Mouse (Mus musculus) C2C12 (cell line): ENCODE results near the gene Msmo1. TPM values are rescaled to one million over a fixed set of nuclear protein-coding genes. Genes with fewer than 3 reads are reported as not detected.

Experiments used
- H3K27me3 ChIP-seq: one replicate; pipeline ENCODE4 v1.6.1; 2011; ENCODE audit not compliant: control insufficient read depth, insufficient read depth, insufficient read length
- H3K36me3 ChIP-seq: one replicate; pipeline ENCODE4 v1.6.1; 2011; ENCODE audit not compliant: control insufficient read depth, insufficient read depth
- H3K4me3 ChIP-seq: one replicate; pipeline ENCODE4 v1.5.1; 2011; ENCODE audit warnings: mild to moderate bottlenecking, control low read depth; ENCODE audit not compliant: poor library complexity, insufficient read depth, severe bottlenecking
- H3K79me2 ChIP-seq: one replicate; pipeline ENCODE4 v1.6.1; 2011; ENCODE audit not compliant: control insufficient read depth, insufficient read depth
- H3K79me3 ChIP-seq: one replicate; pipeline ENCODE4 v1.6.1; 2011; ENCODE audit warnings: low read depth, control low read depth
- H3ac ChIP-seq: one replicate; pipeline ENCODE3; 2011; ENCODE audit warnings: low read depth; ENCODE audit not compliant: control insufficient read depth, insufficient read length
- CEBPB ChIP-seq: IDR thresholded peaks from one replicate; pipeline ENCODE4 v1.6.1; 2011; ENCODE audit warnings: low read depth, mild to moderate bottlenecking, control low read depth, moderate library complexity
- CTCF ChIP-seq: IDR thresholded peaks from one replicate; pipeline ENCODE4 v1.5.1; 2011; ENCODE audit not compliant: control insufficient read depth, insufficient read depth, insufficient read length
- FOSL1 ChIP-seq: IDR thresholded peaks from one replicate; pipeline ENCODE4 v1.8.0; 2011; ENCODE audit warnings: mild to moderate bottlenecking, low read length; ENCODE audit not compliant: poor library complexity, insufficient read depth, severe bottlenecking
- MAX ChIP-seq: IDR thresholded peaks from one replicate; pipeline ENCODE4 v1.6.1; 2011; ENCODE audit warnings: mild to moderate bottlenecking, control low read depth
- MYOD1 ChIP-seq: IDR thresholded peaks from one replicate; pipeline ENCODE4 v1.6.1; 2011; ENCODE audit warnings: low read depth; ENCODE audit not compliant: control insufficient read depth, insufficient read length
- MYOG ChIP-seq: IDR thresholded peaks from one replicate; pipeline ENCODE4 v1.6.1; 2011; ENCODE audit not compliant: control insufficient read depth, insufficient read length; ENCODE audit errors: extremely low read depth
- USF1 ChIP-seq: IDR thresholded peaks from one replicate; pipeline ENCODE4 v1.6.1; 2011; ENCODE audit warnings: low read depth, mild to moderate bottlenecking, control low read depth, moderate library complexity
- polyA plus RNA-seq: library from polyadenylated mRNA; unstranded; fragments of >200 nt; fragmentation: generic; extraction: Trizol; gene quantifications from one replicate; pipeline ENCODE4 v1.2.1, GENCODE M21; 2012; ENCODE audit warnings: missing spikeins

The Msmo1 gene
- polyA plus RNA-seq, 1 experiment = 44.7 TPM

GRCm38 (mm10) chr8:64757956-64758355 is 24.4 kb upstream of the Msmo1 start:
- TF ChIP-seq CEBPB (no peak), FOSL1 (no peak), USF1 (no peak), MYOD1 (no peak), MYOG (no peak), CTCF (no peak), MAX (no peak)
- H3K4me3 ChIP-seq = no peak overlapping the region
- no peak overlapping the region for H3ac ChIP-seq
- no peaks in the 10 kb centered on the region for H3K79me3 ChIP-seq
- peaks cover 20% of the 10 kb centered on the region for H3K36me3 ChIP-seq
- no peaks in the 10 kb centered on the region for H3K27me3 ChIP-seq
- no peaks in the 10 kb centered on the region for H3K79me2 ChIP-seq

- H3K36me3 ChIP-seq = peaks cover 12% of the 10 kb centered on the region
- TF ChIP-seq CEBPB (no peak), MYOG (no peak), USF1 (no peak), CTCF (no peak), MAX (no peak), FOSL1 (no peak)
- H3K79me3 ChIP-seq = no peaks in the 10 kb centered on the region
- H3K4me3 ChIP-seq = no peak overlapping the region
- no peaks in the 10 kb centered on the region for H3K79me2 ChIP-seq
- H3ac ChIP-seq = no peak overlapping the region
- no peaks in the 10 kb centered on the region for H3K27me3 ChIP-seq
Observed at GRCm38 (mm10) chr8:64746215-64747058, 12.8 kb upstream of the Msmo1 start.

GRCm38 (mm10) chr8:64740547-64741211 is 7.1 kb upstream of the Msmo1 start:
- Histone ChIP-seq H3K79me2 (no peaks in the 10 kb centered on the region), H3K36me3 (peaks cover 13% of the 10 kb centered on the region), H3K4me3 (no peak overlapping the region), H3ac (no peak overlapping the region), H3K79me3 (no peaks in the 10 kb centered on the region), H3K27me3 (no peaks in the 10 kb centered on the region)
- TF ChIP-seq MYOD1 = no peak
- no peak for TF ChIP-seq MAX
- no peak for TF ChIP-seq FOSL1
- no peak for TF ChIP-seq CEBPB
- no peak for TF ChIP-seq MYOG

GRCm38 (mm10) chr8:64738916-64739315 is 5.3 kb upstream of the Msmo1 start:
- H3K79me3 ChIP-seq = no peaks in the 10 kb centered on the region
- H3K4me3 ChIP-seq = no peak overlapping the region
- no peak for TF ChIP-seq MYOD1
- TF ChIP-seq MYOG = no peak
- no peak for TF ChIP-seq FOSL1
- no peak for TF ChIP-seq USF1
- no peak for TF ChIP-seq CTCF
- TF ChIP-seq CEBPB = no peak
- no peak for TF ChIP-seq MAX
- no peak overlapping the region for H3ac ChIP-seq
- H3K27me3 ChIP-seq = no peaks in the 10 kb centered on the region
- H3K79me2 ChIP-seq = no peaks in the 10 kb centered on the region
- peaks cover 10% of the 10 kb centered on the region for H3K36me3 ChIP-seq

GRCm38 (mm10) chr8:64736767-64737323 is 3.3 kb upstream of the Msmo1 start:
- TF ChIP-seq MYOG = no peak
- no peak for TF ChIP-seq USF1
- TF ChIP-seq CEBPB = no peak
- no peak for TF ChIP-seq MYOD1
- TF ChIP-seq CTCF = no peak
- TF ChIP-seq MAX = no peak
- no peak for TF ChIP-seq FOSL1
- peaks cover 12% of the 10 kb centered on the region for H3K79me3 ChIP-seq
- no peaks in the 10 kb centered on the region for H3K27me3 ChIP-seq
- H3ac ChIP-seq = no peak overlapping the region
- peaks cover 15% of the 10 kb centered on the region for H3K79me2 ChIP-seq
- H3K4me3 ChIP-seq = no peak overlapping the region
- peaks cover 10% of the 10 kb centered on the region for H3K36me3 ChIP-seq

- peaks cover 12% of the 10 kb centered on the region for H3K36me3 ChIP-seq
- H3K79me2 ChIP-seq = peaks cover 32% of the 10 kb centered on the region
- TF ChIP-seq MAX (no peak), MYOG (no peak), FOSL1 (no peak), MYOD1 (no peak), USF1 (no peak), CEBPB (no peak), CTCF (no peak)
- H3ac ChIP-seq = no peak overlapping the region
- no peaks in the 10 kb centered on the region for H3K27me3 ChIP-seq
- no peak overlapping the region for H3K4me3 ChIP-seq
- H3K79me3 ChIP-seq = peaks cover 28% of the 10 kb centered on the region
Observed at GRCm38 (mm10) chr8:64735161-64735560, 1.6 kb upstream of the Msmo1 start.
